Mouse (Mus musculus) monocyte, adult 5-6 weeks (primary cell): ENCODE results near the gene Slc10a6. TPM values are rescaled to one million over a fixed set of nuclear protein-coding genes. Genes with fewer than 3 reads are reported as not detected.

Experiments used
- ATAC-seq: fragments of 153-309, 156-312 bp; replicated peaks from 2 replicates; pipeline ENCODE4 v1.8.0; 2017; ENCODE audit warnings: mild to moderate bottlenecking; ENCODE audit not compliant: low TSS enrichment, insufficient number of reproducible peaks, severe bottlenecking, poor library complexity, low FRiP score
- total RNA-seq: library from RNA; stranded (forward); fragments of 200-1000, 200-491, 200-594 nt; gene quantifications from 3 replicates; pipeline ENCODE4 v1.2.3, GENCODE M21; 2017

The Slc10a6 gene
- total RNA-seq, 1 experiment from 2014 or later, result not detected

- no peak for ATAC-seq
Measured at GRCm38 (mm10) chr5:103587219-103587618, 42.0 kb downstream of the Slc10a6 start.

- no peak for ATAC-seq
Measured at GRCm38 (mm10) chr5:103579680-103580420, 49.4 kb downstream of the Slc10a6 start.

GRCm38 (mm10) chr5:103569446-103569845 lies 59.8 kb downstream of the Slc10a6 start:
- no peak for ATAC-seq

DNA sequence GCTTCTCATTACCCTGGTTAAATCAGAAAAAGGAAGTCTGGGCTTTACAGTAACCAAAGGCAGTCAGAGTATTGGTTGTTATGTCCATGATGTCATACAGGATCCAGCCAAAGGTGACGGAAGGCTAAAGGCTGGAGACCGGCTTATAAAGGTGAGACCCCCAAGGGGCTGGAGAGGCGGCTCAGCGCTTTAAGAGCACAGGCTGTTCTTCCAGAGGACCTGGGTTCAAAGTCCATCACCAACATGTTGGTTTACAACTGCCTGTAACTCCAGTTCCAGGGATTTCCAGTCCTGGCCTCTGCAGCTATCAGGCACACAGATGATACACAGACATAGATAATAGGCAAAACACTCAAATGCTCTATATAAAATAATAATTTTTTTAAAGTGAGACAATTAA lies 61.2 kb downstream of the Slc10a6 start:
- no peak for ATAC-seq

DNA sequence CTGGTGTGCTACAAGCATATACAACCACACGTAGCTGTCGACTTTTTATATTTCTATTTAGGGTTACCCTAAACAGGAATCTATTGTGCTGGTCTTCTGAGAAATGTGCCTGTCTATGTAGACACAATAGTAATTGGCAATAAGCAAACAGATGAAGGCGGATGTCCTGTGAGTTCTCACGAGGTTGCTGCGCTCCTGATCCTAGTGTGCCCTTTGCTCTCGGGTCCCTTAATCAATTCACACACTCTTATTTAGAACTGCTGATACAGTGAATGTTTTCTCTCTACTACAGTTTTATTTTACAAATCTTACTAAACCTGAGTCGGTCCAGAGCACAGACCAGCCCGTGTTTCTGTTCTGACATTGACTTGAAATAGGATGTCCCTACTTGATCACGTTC lies 68.7 kb downstream of the Slc10a6 start:
- ATAC-seq, result no peak

Other genes starting within 250 kb of the Slc10a6 start
- gene Ptpn13, start 204.2 kb downstream of the Slc10a6 start, total RNA-seq, result 0.48 to 1.1 TPM (median 0.97 TPM) in 3 replicates
- not detected in 3 replicates for gene 1700016H13Rik, start 26.6 kb upstream of the Slc10a6 start, total RNA-seq
- 20.1 to 35.3 TPM (median 31.2 TPM) in 3 replicates for gene Aff1, start 63.0 kb upstream of the Slc10a6 start, total RNA-seq